ENCODE assay signal across 8 mouse cellular contexts in the genomic region with DNA sequence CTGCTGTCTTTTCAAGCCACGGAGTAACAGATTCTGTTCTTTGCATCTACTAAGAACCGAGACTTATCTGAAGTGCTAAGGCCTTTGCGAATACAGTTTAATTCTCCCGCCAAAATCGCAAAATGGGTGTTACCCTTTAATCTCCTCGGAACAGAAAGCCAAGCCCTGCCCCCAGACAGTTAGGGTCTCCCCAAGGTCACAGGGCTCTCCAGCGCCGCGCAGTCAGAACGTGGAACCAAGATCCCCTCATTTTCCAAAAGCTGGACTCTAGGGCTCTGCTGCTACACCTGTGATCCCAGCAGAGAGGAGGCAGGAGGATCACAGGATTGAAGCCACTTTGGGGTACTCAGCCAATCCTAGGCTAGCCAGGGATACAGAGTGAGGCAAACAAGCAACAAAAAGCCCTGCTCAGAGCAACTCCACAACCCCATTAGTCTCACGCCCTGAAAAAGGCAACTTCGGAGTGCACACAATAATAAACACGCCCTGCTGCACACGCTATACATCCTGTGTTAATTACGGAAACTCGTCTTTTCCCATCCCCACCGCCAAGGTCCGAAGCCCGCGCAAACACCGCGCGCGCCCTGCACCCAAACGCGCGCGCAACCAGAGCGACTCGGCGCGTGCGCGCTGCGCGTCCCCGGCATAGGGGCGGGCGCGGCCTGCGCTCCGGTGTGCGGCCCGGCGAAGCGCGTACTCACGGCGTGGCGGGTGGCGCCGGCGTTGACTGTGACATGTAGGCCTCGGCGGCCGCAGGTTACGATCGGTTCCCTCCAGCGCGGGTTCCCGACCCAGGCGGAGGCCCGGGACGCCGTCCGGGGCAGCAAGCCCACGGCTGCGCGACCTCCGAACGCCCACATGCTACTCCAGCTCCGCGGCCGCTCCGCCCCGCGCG. TPM values are rescaled to one million over a fixed set of nuclear protein-coding genes. Genes with fewer than 3 reads are reported as not detected.
DNase-seq lines count a peak whose midpoint lies in the region; ATAC-seq lines count a peak whose summit lies in the region.

No protein-coding gene starts in this region.

- H3K36me3 ChIP-seq in hindbrain, embryonic 15.5 days = no peaks in the 10 kb centered on the region
- H3K36me3 ChIP-seq in macrophage (ENCODE audit: inconsistent target) = no peaks in the 10 kb centered on the region

- under 1% methylated on average over 66 of the region's 78 CpGs for WGBS in hindbrain, embryonic 15.5 days
- under 1% methylated on average over 63 of the region's 78 CpGs for WGBS in macrophage (ENCODE audit: missing documents)

- no peaks in the 10 kb centered on the region for H3K9me3 ChIP-seq in hindbrain, embryonic 15.5 days

- no peaks in the 10 kb centered on the region for H3K79me2 ChIP-seq in macrophage (ENCODE audit: inconsistent target)

- peak overlapping the region; percentile 77 for H3K4me2 ChIP-seq in hindbrain, embryonic 15.5 days

- peak overlapping the region; percentile 90 for H3K27ac ChIP-seq in hindbrain, embryonic 15.5 days (replicated peaks)
- H3K27ac ChIP-seq in macrophage = peak overlapping the region; percentile 46

- peak; percentile 77 for ATAC-seq in hindbrain, embryonic 15.5 days (ENCODE audit: low FRiP score, low read depth)

- peak overlapping the region; percentile 64 for H3K4me3 ChIP-seq in hindbrain, embryonic 15.5 days
- H3K4me3 ChIP-seq in macrophage (ENCODE audit: inconsistent target) = peak overlapping the region; percentile 59

- H3K4me1 ChIP-seq in hindbrain, embryonic 15.5 days (replicated peaks) = peaks cover 10% of the 10 kb centered on the region

- H3K9ac ChIP-seq in hindbrain, embryonic 15.5 days = peak overlapping the region; percentile 61

- no peaks in the 10 kb centered on the region for H3K27me3 ChIP-seq in hindbrain, embryonic 15.5 days

- peak; percentile 76 for DNase-seq in T-cell, adult 2 months (ENCODE audit: low spot score)
- DNase-seq in cerebellum, postnatal 25 days = peak; percentile 93
- peak; percentile 76 to 78 for DNase-seq in frontal cortex, postnatal 36 days (ENCODE audit: low spot score in 2 of 2)
- peak; percentile 71 to 81 for DNase-seq in left cerebral cortex, adult 18-20 months (ENCODE audit: low spot score in 2 of 2)
- DNase-seq in retina, postnatal 7 days (ENCODE audit: low read depth, low spot score) = peak; percentile 71
- DNase-seq in urinary bladder, postnatal 14 days (ENCODE audit: low spot score) = peak; percentile 79

RNA-seq across cellular contexts. Expression of a gene that starts 0.5 kb away (rescaled TPM):
- 40.6 and 42.2 TPM in 2 replicates for polyA plus RNA-seq in hindbrain, embryonic 15.5 days (2015; fragmentation: Nextera tagmentation; extraction: Ambion mirVana)
- 1 to 10 TPM; 7.7 to 9.2 TPM for total RNA-seq in left cerebral cortex, adult 18-20 months (2021)
- total RNA-seq in macrophage (2018; cell fraction: chromatin; rRNA removed) = 1 to 10 TPM in 21 of 26 experiments, under 1 TPM in 1, not detected in 4; 0.84 to 4.8 (median 1.5) TPM
- 1 to 10 TPM; 1.8 to 3.9 (median 2.4) TPM for total RNA-seq in macrophage (2018; cell fraction: cytosol; rRNA removed)
- 1 to 10 TPM in 17 of 26 experiments, under 1 TPM in 8, not detected in 1; 0.48 to 5.2 (median 1.2) TPM for total RNA-seq in macrophage (2018; cell fraction: nucleus; rRNA removed)
- polyA plus RNA-seq in macrophage (2018) = 1.6 to 5.8 TPM (median 2.8 TPM) in 3 replicates

RNA-seq across cellular contexts. Expression of a gene that starts 55.1 kb away (rescaled TPM):
- 12.9 and 13.9 TPM in 2 replicates for polyA plus RNA-seq in hindbrain, embryonic 15.5 days (2015; fragmentation: Nextera tagmentation; extraction: Ambion mirVana)
- total RNA-seq in left cerebral cortex, adult 18-20 months (2021) = 10 to 100 TPM; 16.9 to 22.2 TPM
- 10 to 100 TPM in 14 of 26 experiments, 1 to 10 TPM in 12; 5.4 to 49.5 (median 11.0) TPM for total RNA-seq in macrophage (2018; cell fraction: chromatin; rRNA removed)
- total RNA-seq in macrophage (2018; cell fraction: cytosol; rRNA removed) = 10 to 100 TPM in 2 of 26 experiments, 1 to 10 TPM in 24; 3.2 to 14.6 (median 7.3) TPM
- 10 to 100 TPM in 9 of 26 experiments, 1 to 10 TPM in 17; 4.1 to 19.6 (median 8.6) TPM for total RNA-seq in macrophage (2018; cell fraction: nucleus; rRNA removed)
- polyA plus RNA-seq in macrophage (2018) = 4.8 to 9.8 TPM (median 7.2 TPM) in 3 replicates

Comparison
In these comparisons a context has a peak if more than half of its experiments do, and no peak if none do; other contexts are left out.
1. Peak in every context shown above with its lines: DNase-seq, ATAC-seq, H3K4me3 ChIP-seq and H3K27ac ChIP-seq.